Mouse (Mus musculus): ENCODE results near the gene Olfr1396. TPM values are rescaled to one million over a fixed set of nuclear protein-coding genes. Genes with fewer than 3 reads are reported as not detected.

Gene Olfr1396
- polyA plus RNA-seq, 1 experiment from 2014 or later = 0.46 TPM

- H3K9ac ChIP-seq (ENCODE audit: low read depth, low read length) = no peak overlapping the region
- H3K4me1 ChIP-seq (ENCODE audit: control insufficient read depth, insufficient read depth, low read length) = no peaks in the 10 kb centered on the region
- H3K36me3 ChIP-seq (ENCODE audit: control insufficient read depth, insufficient read depth, low read length) = no peaks in the 10 kb centered on the region
- ATAC-seq (ENCODE audit: low read depth) (no peak), DNase-seq (ENCODE audit: low spot score) (no peak)
- no peak overlapping the region for H3K27ac ChIP-seq (replicated peaks; ENCODE audit: low read depth, low read length)
- 83% methylated on average over 6 of the region's 6 CpGs for WGBS
- H3K9me3 ChIP-seq (ENCODE audit: control insufficient read depth, low read length) = no peaks in the 10 kb centered on the region
- H3K4me2 ChIP-seq (ENCODE audit: low read depth, low read length) = no peak overlapping the region
- H3K27me3 ChIP-seq (replicated peaks; ENCODE audit: control insufficient read depth, insufficient read depth, low read length) = no peaks in the 10 kb centered on the region
- no peak overlapping the region for H3K4me3 ChIP-seq (ENCODE audit: low read depth, low read length)
Observed at GRCm38 (mm10) chr11:49093861-49094660, 20.6 kb downstream of the Olfr1396 start.

- peaks cover 8% of the 10 kb centered on the region; the same call in 1 of the 2 replicates for H3K4me1 ChIP-seq (ENCODE audit: control insufficient read depth, insufficient read depth, low read length)
- H3K27ac ChIP-seq (replicated peaks; ENCODE audit: low read depth, low read length) = no peak overlapping the region
- no peaks in the 10 kb centered on the region for H3K36me3 ChIP-seq (ENCODE audit: control insufficient read depth, insufficient read depth, low read length)
- no peak overlapping the region for H3K4me3 ChIP-seq (ENCODE audit: low read depth, low read length)
- DNase-seq (ENCODE audit: low spot score) = no peak
- no peak overlapping the region for H3K4me2 ChIP-seq (ENCODE audit: low read depth, low read length)
- H3K27me3 ChIP-seq (replicated peaks; ENCODE audit: control insufficient read depth, insufficient read depth, low read length) = no peaks in the 10 kb centered on the region
- no peak overlapping the region for H3K9ac ChIP-seq (ENCODE audit: low read depth, low read length)
- no peak for ATAC-seq (ENCODE audit: low read depth)
- H3K9me3 ChIP-seq (ENCODE audit: control insufficient read depth, low read length) = no peaks in the 10 kb centered on the region
- WGBS = 87% methylated on average over 2 of the region's 2 CpGs
Observed at GRCm38 (mm10) chr11:49092786-49093185, 21.9 kb downstream of the Olfr1396 start.

- Histone ChIP-seq H3K9me3 (ENCODE audit: control insufficient read depth, low read length) (no peaks in the 10 kb centered on the region), H3K36me3 (ENCODE audit: control insufficient read depth, insufficient read depth, low read length) (no peaks in the 10 kb centered on the region), H3K4me3 (ENCODE audit: low read depth, low read length) (no peak overlapping the region), H3K27me3 (replicated peaks; ENCODE audit: control insufficient read depth, insufficient read depth, low read length) (no peaks in the 10 kb centered on the region), H3K4me1 (ENCODE audit: control insufficient read depth, insufficient read depth, low read length) (peaks cover 9% of the 10 kb centered on the region; the same call in 1 of the 2 replicates), H3K4me2 (ENCODE audit: low read depth, low read length) (no peak overlapping the region), H3K27ac (replicated peaks; ENCODE audit: low read depth, low read length) (no peak overlapping the region), H3K9ac (ENCODE audit: low read depth, low read length) (no peak overlapping the region)
- DNase-seq (ENCODE audit: low spot score) = no peak
- ATAC-seq (ENCODE audit: low read depth) = no peak
- 91% methylated on average over 1 of the region's 1 CpGs for WGBS
Observed at GRCm38 (mm10) chr11:49092053-49092586, 22.6 kb downstream of the Olfr1396 start.

GRCm38 (mm10) chr11:49091171-49091570 is 23.5 kb downstream of the Olfr1396 start:
- no peak overlapping the region for H3K9ac ChIP-seq (ENCODE audit: low read depth, low read length)
- H3K27ac ChIP-seq (replicated peaks; ENCODE audit: low read depth, low read length) = no peak overlapping the region
- H3K9me3 ChIP-seq (ENCODE audit: control insufficient read depth, low read length) = no peaks in the 10 kb centered on the region

GRCm38 (mm10) chr11:49090551-49090950 is 24.1 kb downstream of the Olfr1396 start:
- H3K27ac ChIP-seq (replicated peaks; ENCODE audit: low read depth, low read length) = no peak overlapping the region
- DNase-seq (ENCODE audit: low spot score) (no peak), ATAC-seq (ENCODE audit: low read depth) (no peak)
- H3K9me3 ChIP-seq (ENCODE audit: control insufficient read depth, low read length) = no peaks in the 10 kb centered on the region
- H3K9ac ChIP-seq (ENCODE audit: low read depth, low read length) = no peak overlapping the region
- peaks cover 9% of the 10 kb centered on the region; the same call in 1 of the 2 replicates for H3K4me1 ChIP-seq (ENCODE audit: control insufficient read depth, insufficient read depth, low read length)
- WGBS = 86% methylated on average over 5 of the region's 5 CpGs
- H3K36me3 ChIP-seq (ENCODE audit: control insufficient read depth, insufficient read depth, low read length) = no peaks in the 10 kb centered on the region
- no peaks in the 10 kb centered on the region for H3K27me3 ChIP-seq (replicated peaks; ENCODE audit: control insufficient read depth, insufficient read depth, low read length)
- no peak overlapping the region for H3K4me2 ChIP-seq (ENCODE audit: low read depth, low read length)
- H3K4me3 ChIP-seq (ENCODE audit: low read depth, low read length) = no peak overlapping the region

More at GRCm38 (mm10) chr11:49091171-49091570, 23.5 kb downstream of the Olfr1396 start:
- Histone ChIP-seq H3K4me3 (ENCODE audit: low read depth, low read length) (no peak overlapping the region), H3K4me2 (ENCODE audit: low read depth, low read length) (no peak overlapping the region), H3K27me3 (replicated peaks; ENCODE audit: control insufficient read depth, insufficient read depth, low read length) (no peaks in the 10 kb centered on the region), H3K4me1 (ENCODE audit: control insufficient read depth, insufficient read depth, low read length) (peaks cover 9% of the 10 kb centered on the region; the same call in 1 of the 2 replicates), H3K36me3 (ENCODE audit: control insufficient read depth, insufficient read depth, low read length) (no peaks in the 10 kb centered on the region)
- no peak for DNase-seq (ENCODE audit: low spot score)
- no peak for ATAC-seq (ENCODE audit: low read depth)
- WGBS = 80% methylated on average over 4 of the region's 4 CpGs

GRCm38 (mm10) chr11:49089735-49090507 is 24.8 kb downstream of the Olfr1396 start:
- H3K27ac ChIP-seq (replicated peaks; ENCODE audit: low read depth, low read length) = no peak overlapping the region
- H3K4me1 ChIP-seq (ENCODE audit: control insufficient read depth, insufficient read depth, low read length) = peaks cover 9% of the 10 kb centered on the region; the same call in 1 of the 2 replicates
- no peaks in the 10 kb centered on the region for H3K36me3 ChIP-seq (ENCODE audit: control insufficient read depth, insufficient read depth, low read length)
- ATAC-seq (ENCODE audit: low read depth) (no peak), DNase-seq (ENCODE audit: low spot score) (no peak)
- no peaks in the 10 kb centered on the region for H3K27me3 ChIP-seq (replicated peaks; ENCODE audit: control insufficient read depth, insufficient read depth, low read length)
- 79% methylated on average over 3 of the region's 3 CpGs for WGBS
- H3K4me2 ChIP-seq (ENCODE audit: low read depth, low read length) = no peak overlapping the region
- no peak overlapping the region for H3K9ac ChIP-seq (ENCODE audit: low read depth, low read length)
- H3K9me3 ChIP-seq (ENCODE audit: control insufficient read depth, low read length) = no peaks in the 10 kb centered on the region
- no peak overlapping the region for H3K4me3 ChIP-seq (ENCODE audit: low read depth, low read length)

- no peak overlapping the region for H3K9ac ChIP-seq (ENCODE audit: low read depth, low read length)
- ATAC-seq (ENCODE audit: low read depth) (no peak), DNase-seq (ENCODE audit: low spot score) (no peak)
- H3K27ac ChIP-seq (replicated peaks; ENCODE audit: low read depth, low read length) = no peak overlapping the region
- no peaks in the 10 kb centered on the region for H3K36me3 ChIP-seq (ENCODE audit: control insufficient read depth, insufficient read depth, low read length)
- whole genome bisulfite sequencing = 83% methylated on average over 5 of the region's 5 CpGs
- H3K27me3 ChIP-seq (replicated peaks; ENCODE audit: control insufficient read depth, insufficient read depth, low read length) = no peaks in the 10 kb centered on the region
- H3K9me3 ChIP-seq (ENCODE audit: control insufficient read depth, low read length) = no peaks in the 10 kb centered on the region
- H3K4me2 ChIP-seq (ENCODE audit: low read depth, low read length) = no peak overlapping the region
- H3K4me3 ChIP-seq (ENCODE audit: low read depth, low read length) = no peak overlapping the region
- peaks cover 9% of the 10 kb centered on the region; the same call in 1 of the 2 replicates for H3K4me1 ChIP-seq (ENCODE audit: control insufficient read depth, insufficient read depth, low read length)
Observed at GRCm38 (mm10) chr11:49088990-49089652, 25.6 kb downstream of the Olfr1396 start.
